Comparison of ENCODE assay signal across 9 mouse cellular contexts in the genomic region with DNA sequence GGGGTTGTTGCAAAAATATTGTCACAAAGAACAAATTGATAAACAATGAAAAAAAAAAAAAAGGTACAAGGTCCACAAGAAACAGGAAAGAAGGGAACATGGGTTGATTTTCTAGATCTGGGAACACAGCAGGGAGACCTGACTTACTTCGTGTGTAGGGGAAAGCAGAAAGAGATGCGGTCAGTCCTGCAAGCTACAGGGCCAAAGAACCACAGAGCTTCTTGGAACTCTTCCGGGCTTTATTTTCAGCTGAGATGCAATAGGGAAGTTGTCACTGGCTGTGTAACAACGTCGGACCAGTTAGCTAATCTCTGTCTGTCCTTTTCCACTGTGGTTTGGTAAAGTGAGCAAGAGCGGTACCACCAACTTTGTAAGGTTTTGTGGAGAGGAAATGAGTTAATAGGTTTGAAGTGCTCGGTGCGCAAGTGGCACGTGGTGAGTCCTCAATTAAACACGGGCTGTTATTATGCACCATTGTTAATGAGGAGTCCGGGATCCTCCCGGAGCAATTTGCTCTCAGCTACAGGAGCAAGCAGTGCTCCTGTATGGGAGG. TPM values are rescaled to one million over a fixed set of nuclear protein-coding genes. Genes with fewer than 3 reads are reported as not detected.
A peak's percentile ranks its signal among the peaks of the same experiment; 100 is the strongest.
DNase-seq lines count a peak whose midpoint lies in the region; ATAC-seq and TF ChIP-seq lines count a peak whose summit lies in the region.
"Had no signal": no experiment of that assay in that cellular context is flagged by ENCODE, and none has a peak within 500 bp of the region (broad histone marks: within the 10 kb centered on the region; RNA-seq: fewer than 3 reads in every experiment).

No protein-coding gene starts in this region.

- H3K9ac ChIP-seq in liver, embryonic 15.5 days = no peak overlapping the region
- peak overlapping the region; percentile 51; the same call in 1 of the 2 replicates for H3K9ac ChIP-seq in stomach, embryonic 16.5 days (ENCODE audit: low read length)

- no peak for TF ChIP-seq CTCF in spleen, adult 2 months (IDR thresholded peaks at IDR 0.05; ENCODE audit: extremely low read depth, insufficient read depth, insufficient read length, insufficient replicate concordance)

- WGBS in spleen, adult 2 months = 4% methylated on average over 12 of the region's 12 CpGs
- 17% methylated on average over 12 of the region's 12 CpGs for WGBS in liver, embryonic 15.5 days (ENCODE audit: insufficient replicate concordance)
- 72% methylated on average over 12 of the region's 12 CpGs for WGBS in stomach, embryonic 16.5 days

- ATAC-seq in liver, embryonic 15.5 days (ENCODE audit: insufficient read depth) = no peak
- ATAC-seq in stomach, embryonic 16.5 days (ENCODE audit: insufficient read depth, low FRiP score) = no peak
- ATAC-seq in frontal cortex, adult (ENCODE audit: low TSS enrichment) = no peak

- peak; percentile 41 for TF ChIP-seq POLR2A in spleen, adult 2 months (IDR thresholded peaks at IDR 0.05; ENCODE audit: low read depth, low read length)

- H3K36me3 ChIP-seq in spleen, adult 2 months (ENCODE audit: control insufficient read depth, insufficient read depth, low read length) = peaks cover 3% of the 10 kb centered on the region; the same call in 1 of the 2 replicates
- peaks cover 7% of the 10 kb centered on the region; the same call in 1 of the 2 replicates for H3K36me3 ChIP-seq in liver, embryonic 15.5 days (replicated peaks)
- no peaks in the 10 kb centered on the region for H3K36me3 ChIP-seq in stomach, embryonic 16.5 days (ENCODE audit: control insufficient read depth, insufficient read depth, low read length)

- peak overlapping the region; percentile 89 for H3K27ac ChIP-seq in spleen, adult 2 months (ENCODE audit: insufficient read depth, low read length)
- peak overlapping the region; percentile 96 for H3K27ac ChIP-seq in liver, embryonic 15.5 days (replicated peaks)
- H3K27ac ChIP-seq in stomach, embryonic 16.5 days (ENCODE audit: low read length) = peak overlapping the region; percentile 48

- peaks cover 47% of the 10 kb centered on the region for H3K4me1 ChIP-seq in spleen, adult 2 months (ENCODE audit: control insufficient read depth, insufficient read depth, insufficient read length)
- H3K4me1 ChIP-seq in liver, embryonic 15.5 days (replicated peaks) = peaks cover 78% of the 10 kb centered on the region
- peaks cover 40% of the 10 kb centered on the region for H3K4me1 ChIP-seq in stomach, embryonic 16.5 days (ENCODE audit: control insufficient read depth, insufficient read depth, low read length)

- H3K4me3 ChIP-seq in spleen, adult 2 months (ENCODE audit: extremely low read depth, insufficient read depth, insufficient read length) = no peak overlapping the region; the same call in 1 of the 2 replicates
- H3K4me3 ChIP-seq in liver, embryonic 15.5 days (replicated peaks) = no peak overlapping the region
- no peak overlapping the region for H3K4me3 ChIP-seq in stomach, embryonic 16.5 days (replicated peaks; ENCODE audit: low read length)

- DNase-seq in spleen, adult 2 months (ENCODE audit: low read depth in 1 of 2, low spot score in 2 of 2) = peak in 1 of 2 experiments; percentile 67
- no peak for DNase-seq in spleen, postnatal 14 days (ENCODE audit: low spot score in 2 of 2)
- peak; percentile 42 for DNase-seq in brain, adult 2 months (ENCODE audit: low read depth, low spot score)
- no peak for DNase-seq in left cerebral cortex, adult 9 months (ENCODE audit: low spot score in 2 of 2)

- no peak overlapping the region for H3K4me2 ChIP-seq in liver, embryonic 15.5 days
- no peak overlapping the region for H3K4me2 ChIP-seq in stomach, embryonic 16.5 days (ENCODE audit: low read depth, low read length)

- no peaks in the 10 kb centered on the region for H3K27me3 ChIP-seq in spleen, adult 2 months (ENCODE audit: control insufficient read depth, insufficient read depth, low read length)
- H3K27me3 ChIP-seq in liver, embryonic 15.5 days = no peaks in the 10 kb centered on the region
- no peaks in the 10 kb centered on the region for H3K27me3 ChIP-seq in stomach, embryonic 16.5 days (ENCODE audit: control insufficient read depth, insufficient read depth, low read length)

- H3K9me3 ChIP-seq in liver, embryonic 15.5 days (replicated peaks) = no peaks in the 10 kb centered on the region
- no peaks in the 10 kb centered on the region for H3K9me3 ChIP-seq in stomach, embryonic 16.5 days (replicated peaks; ENCODE audit: control insufficient read depth, low read length)

RNA-seq across cellular contexts. Expression of a gene that starts 6.8 kb away (rescaled TPM):
- polyA plus RNA-seq in spleen, adult 2 months (2012; rRNA removed) = 233 and 265 TPM in 2 replicates
- 15.4 and 15.9 TPM in 2 replicates for polyA plus RNA-seq in liver, embryonic 15.5 days (2015; fragmentation: Nextera tagmentation; extraction: Ambion mirVana)
- polyA plus RNA-seq in stomach, embryonic 16.5 days (2015; fragmentation: Nextera tagmentation; extraction: Ambion mirVana) = 26.6 and 27.9 TPM in 2 replicates

RNA-seq across cellular contexts. Expression of a gene that starts 26.1 kb away (rescaled TPM):
- polyA plus RNA-seq in spleen, adult 2 months (2012; rRNA removed) = 0.09 and 0.16 TPM in 2 replicates
- not detected in 2 replicates for polyA plus RNA-seq in liver, embryonic 15.5 days (2015; fragmentation: Nextera tagmentation; extraction: Ambion mirVana)
- not detected in 2 replicates for polyA plus RNA-seq in stomach, embryonic 16.5 days (2015; fragmentation: Nextera tagmentation; extraction: Ambion mirVana)
- polyA plus RNA-seq: intestine, embryonic 14.5 days; limb, embryonic 11.5 days had no signal

RNA-seq across cellular contexts. Expression of a gene that starts 36.9 kb away (rescaled TPM):
- polyA plus RNA-seq in spleen, adult 2 months (2012; rRNA removed) = not detected in 2 replicates
- 0.14 and 0.15 TPM in 2 replicates for polyA plus RNA-seq in liver, embryonic 15.5 days (2015; fragmentation: Nextera tagmentation; extraction: Ambion mirVana)
- polyA plus RNA-seq in stomach, embryonic 16.5 days (2015; fragmentation: Nextera tagmentation; extraction: Ambion mirVana) = not detected in 2 replicates
- polyA plus RNA-seq: intestine, embryonic 14.5 days; limb, embryonic 11.5 days had no signal

RNA-seq across cellular contexts. Expression of a gene that starts 40.5 kb away (rescaled TPM):
- not detected in 2 replicates for polyA plus RNA-seq in spleen, adult 2 months (2012; rRNA removed)
- polyA plus RNA-seq in liver, embryonic 15.5 days (2015; fragmentation: Nextera tagmentation; extraction: Ambion mirVana) = not detected in 2 replicates
- not detected in 2 replicates for polyA plus RNA-seq in stomach, embryonic 16.5 days (2015; fragmentation: Nextera tagmentation; extraction: Ambion mirVana)
- polyA plus RNA-seq: intestine, embryonic 14.5 days; limb, embryonic 11.5 days had no signal

RNA-seq across cellular contexts. Expression of a gene that starts 41.1 kb away (rescaled TPM):
- polyA plus RNA-seq in spleen, adult 2 months (2012; rRNA removed) = 0.13 and 0.15 TPM in 2 replicates
- 0.13 and 0.16 TPM in 2 replicates for polyA plus RNA-seq in liver, embryonic 15.5 days (2015; fragmentation: Nextera tagmentation; extraction: Ambion mirVana)
- 0.05 TPM in 1 of 2 replicates, not detected in the other for polyA plus RNA-seq in stomach, embryonic 16.5 days (2015; fragmentation: Nextera tagmentation; extraction: Ambion mirVana)
- polyA plus RNA-seq: intestine, embryonic 14.5 days; limb, embryonic 11.5 days had no signal
